Mouse (Mus musculus): ENCODE data around the gene Rin1.
A peak's percentile ranks its signal among the peaks of the same experiment; 100 is the strongest.

Rin1 gene

DNA sequence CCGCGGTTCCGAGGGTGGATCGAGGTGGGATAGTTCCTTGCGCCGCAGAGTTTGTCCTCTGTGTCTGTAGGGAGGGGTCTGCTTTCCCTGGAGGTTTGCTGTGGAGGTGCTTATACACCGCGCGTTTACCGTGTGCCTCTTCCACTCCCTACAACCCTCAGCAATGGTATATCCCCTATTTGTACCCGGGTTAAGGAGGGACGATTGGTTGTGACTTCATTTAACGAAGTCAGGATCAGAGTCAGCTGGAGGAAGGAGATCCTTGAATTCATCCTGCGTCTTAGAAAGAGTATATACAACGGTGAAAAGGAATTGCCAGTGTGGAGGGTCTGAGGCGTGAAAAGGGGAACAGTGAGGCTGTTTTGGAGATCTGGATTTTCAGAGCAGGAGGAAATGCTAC lies 8.7 kb upstream of the Rin1 start:
- no peak for DNase-seq (ENCODE audit: low spot score in 2 of 2)

DNA sequence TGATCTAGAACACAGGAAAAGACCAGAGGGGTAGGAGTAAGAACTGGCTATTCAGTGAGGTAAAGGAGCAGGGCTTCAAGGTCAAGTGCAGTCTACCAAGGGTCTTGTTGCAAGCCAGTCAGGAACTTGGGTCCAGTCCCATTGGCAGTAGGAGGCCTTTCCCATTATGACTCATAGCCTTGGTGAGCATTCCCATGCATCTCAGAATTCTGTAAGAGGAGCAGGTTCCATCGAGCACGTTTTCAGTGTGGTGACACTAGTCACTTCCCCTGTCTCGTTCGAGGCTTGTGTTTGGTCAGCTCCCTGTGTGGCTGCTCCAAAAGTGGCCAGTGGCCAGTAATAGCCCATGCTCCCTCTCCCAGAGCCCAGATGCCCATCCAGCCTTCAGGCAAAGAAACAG lies 4.8 kb upstream of the Rin1 start:
- DNase-seq (ENCODE audit: low spot score in 2 of 2): no peak

DNA sequence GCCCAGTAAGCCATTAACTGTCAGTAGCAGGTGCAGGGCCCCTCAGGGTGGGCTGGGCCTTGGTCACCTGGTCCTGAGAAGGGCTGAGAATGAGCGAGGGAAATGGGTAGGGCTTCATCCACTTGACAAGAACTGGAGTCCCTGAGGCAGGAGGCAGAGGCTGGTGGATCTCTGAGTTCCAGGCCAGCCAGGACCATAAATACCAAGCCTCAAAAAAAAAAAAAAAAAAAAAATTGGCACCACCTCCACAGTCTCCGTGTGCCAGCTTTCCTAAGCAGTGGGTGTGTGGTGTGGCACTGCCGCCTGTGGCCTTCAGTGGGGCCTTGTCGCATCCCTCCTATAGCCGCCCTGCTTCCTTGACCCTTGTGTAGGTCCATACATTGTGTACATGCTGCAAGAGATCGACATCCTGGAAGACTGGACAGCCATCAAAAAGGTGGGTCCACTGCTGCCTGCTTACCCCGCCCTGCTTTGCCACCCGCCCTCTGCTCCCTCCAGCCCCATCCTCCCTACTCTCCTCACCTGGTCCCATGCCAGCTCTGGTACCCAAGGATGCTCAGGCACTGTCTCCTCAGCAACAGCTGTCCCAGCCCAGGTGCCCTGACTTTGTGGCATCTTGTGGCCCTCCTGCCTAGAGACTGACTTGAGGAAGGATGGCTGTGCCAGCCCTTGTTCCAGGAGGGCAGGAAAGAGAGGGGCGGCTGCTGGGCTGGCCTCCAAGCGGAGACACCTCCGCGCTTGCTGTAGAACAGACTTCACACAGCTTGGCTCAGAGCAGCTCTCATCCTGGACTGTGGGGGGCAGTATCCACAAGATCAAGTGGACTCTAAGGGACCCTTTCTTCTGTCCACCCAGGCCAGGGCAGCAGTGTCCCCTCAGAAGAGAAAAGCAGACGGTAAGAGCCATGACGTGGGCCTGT lies 1.9 kb upstream of the Rin1 start:
- DNase-seq (ENCODE audit: low spot score in 2 of 2): peak in 1 of 2 experiments; percentile 77

DNA sequence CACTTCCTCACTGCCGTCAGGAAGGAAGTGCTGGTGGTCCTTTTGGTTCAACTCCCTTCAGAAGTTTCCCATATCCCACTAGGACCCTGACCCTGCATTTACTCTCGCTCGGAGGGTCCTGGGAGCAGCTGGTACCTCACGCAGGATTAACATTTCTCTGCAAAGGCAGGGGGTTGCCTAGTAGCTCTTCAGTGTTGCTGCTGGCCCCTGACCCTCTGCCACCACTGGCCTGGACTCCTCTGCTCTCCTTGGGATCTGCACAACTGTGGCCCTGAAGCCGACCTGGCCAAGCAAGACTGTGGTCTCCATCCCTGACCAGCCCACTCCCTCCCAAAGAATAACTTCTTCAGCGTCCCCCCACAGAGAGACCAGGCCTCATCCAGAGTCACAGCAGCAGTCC lies 956 bp upstream of the Rin1 start:
- no peak for DNase-seq (ENCODE audit: low spot score in 2 of 2)

DNA sequence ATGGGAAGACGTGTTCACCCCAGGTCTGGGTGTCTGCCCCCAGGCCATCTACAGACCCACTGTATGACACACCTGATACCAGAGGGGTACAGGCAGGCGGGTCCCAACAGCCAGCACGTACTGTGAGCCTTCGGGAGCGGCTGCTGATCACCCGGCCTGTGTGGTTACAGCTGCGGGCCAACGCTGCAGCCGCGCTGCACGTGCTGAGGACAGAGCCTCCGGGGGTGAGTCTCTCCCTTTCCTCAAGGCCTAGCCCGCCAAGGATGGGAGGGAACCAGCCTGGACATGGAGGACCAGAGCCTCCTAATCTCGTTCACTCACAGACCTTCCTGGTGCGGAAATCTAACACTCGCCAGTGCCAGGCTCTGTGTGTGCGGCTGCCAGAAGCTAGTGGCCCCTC lies 750 bp downstream of the Rin1 start:
- DNase-seq (ENCODE audit: low spot score in 2 of 2): no peak

DNA sequence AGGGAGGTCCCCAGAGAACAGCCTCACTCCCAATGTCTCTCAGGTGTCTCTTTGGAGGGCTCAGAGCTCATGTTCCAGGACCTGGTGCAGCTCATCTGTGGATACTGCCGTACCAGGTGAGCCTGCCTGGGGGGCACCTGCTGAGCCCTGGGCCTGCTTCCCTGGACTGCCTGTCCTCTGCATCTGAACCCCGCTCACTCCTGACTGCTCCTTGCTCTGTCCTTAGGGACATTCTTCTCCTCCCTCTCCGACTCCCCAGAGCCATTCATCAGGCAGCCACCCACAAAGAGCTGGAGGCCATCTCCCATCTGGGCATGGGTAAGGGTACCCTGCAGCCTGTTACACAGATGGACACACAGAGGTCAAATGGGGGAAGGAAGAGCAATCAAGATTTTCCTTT lies 1.2 kb downstream of the Rin1 start:
- DNase-seq (ENCODE audit: low spot score in 2 of 2): no peak

DNA sequence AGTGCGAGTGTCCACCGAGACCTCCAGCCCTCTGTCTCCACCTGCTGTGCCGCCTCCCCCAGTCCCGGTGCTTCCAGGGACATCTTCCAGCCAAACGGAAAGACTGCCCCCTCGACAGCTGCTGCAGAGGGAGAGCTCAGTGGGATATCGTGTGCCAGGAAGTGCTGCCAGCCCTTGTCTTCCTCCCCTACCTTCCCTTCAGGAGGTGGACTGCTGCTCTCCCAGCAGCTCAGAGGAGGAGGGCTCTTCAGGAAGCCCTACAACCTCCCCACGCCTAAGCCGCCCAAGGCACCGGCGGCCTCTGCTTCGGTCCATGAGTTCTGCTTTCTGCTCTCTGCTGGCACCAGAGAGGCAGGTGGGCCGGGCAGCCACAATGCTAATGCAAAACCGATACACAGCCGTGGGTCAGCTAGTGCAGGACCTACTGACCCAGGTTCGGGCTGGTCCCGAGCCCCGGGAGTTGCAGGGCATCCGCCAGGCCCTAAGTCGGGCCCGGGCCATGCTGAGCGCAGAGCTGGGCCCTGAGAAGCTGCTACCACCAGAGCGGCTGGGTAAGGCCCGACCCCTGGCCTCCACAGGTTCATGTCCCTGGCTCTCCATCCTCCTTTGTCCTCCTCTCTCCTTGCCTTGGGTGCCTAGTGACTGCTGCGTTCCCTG lies 2.0 kb downstream of the Rin1 start:
- no peak for DNase-seq (ENCODE audit: low spot score in 2 of 2)

DNA sequence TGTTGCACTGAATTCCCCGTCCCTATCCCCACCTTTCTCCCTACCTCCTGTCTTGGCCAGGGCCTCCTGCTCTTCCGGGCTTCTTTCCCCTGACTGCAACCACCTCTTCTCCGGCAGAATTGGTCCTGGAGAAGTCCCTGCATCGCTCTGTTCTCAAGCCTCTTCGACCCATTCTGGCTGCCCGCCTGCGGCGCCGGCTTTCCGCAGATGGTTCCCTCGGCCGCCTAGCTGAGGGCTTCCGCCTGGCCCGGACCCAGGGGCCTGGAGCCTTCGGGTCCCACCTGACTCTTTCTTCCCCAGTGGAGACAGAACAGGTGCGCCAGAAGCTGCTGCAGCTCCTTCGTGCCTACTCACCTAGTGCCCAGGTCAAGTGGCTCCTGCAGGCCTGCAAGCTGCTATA lies 2.6 kb downstream of the Rin1 start:
- DNase-seq (ENCODE audit: low spot score in 2 of 2): no peak

DNA sequence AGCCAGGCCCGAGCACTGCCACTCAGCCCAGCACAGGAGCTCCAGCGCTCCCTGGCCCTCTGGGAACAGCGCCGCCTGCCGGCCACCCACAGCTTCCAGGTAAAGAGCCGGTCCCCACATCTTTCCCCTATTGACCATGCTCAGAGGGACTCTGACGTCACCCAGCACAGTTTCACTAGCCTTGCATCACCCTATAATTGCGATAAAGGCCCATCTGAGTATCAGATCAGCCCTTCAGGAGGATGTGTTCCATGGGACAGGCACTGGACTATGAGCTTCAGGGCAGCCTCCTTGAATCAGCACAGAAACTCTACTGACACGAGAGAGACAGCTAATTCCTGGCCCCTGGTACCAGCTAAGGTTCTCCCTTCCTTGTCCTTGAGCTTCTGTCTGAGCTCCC lies 3.6 kb downstream of the Rin1 start:
- no peak for DNase-seq (ENCODE audit: low spot score in 2 of 2)

DNA sequence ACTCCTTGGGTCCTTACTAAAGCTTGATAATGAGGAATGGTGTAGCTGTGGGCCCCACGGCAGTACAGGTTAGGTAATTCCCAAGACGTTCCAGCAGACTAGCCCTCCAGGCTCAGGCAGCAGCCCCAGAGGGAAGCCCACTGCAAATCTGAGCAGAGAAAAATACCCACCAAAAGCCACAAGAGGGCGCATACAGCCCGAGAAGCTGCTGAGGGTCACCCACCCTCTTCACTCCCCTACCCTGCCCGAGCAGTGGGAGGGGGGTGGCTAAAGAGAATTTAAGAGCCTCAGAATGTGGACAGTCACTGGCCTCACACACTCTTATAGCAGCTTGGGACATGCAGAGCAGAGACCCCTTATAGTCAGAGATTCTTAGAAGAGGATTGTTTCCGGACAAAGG lies 6.0 kb downstream of the Rin1 start:
- no peak for DNase-seq (ENCODE audit: low spot score in 2 of 2)

DNA sequence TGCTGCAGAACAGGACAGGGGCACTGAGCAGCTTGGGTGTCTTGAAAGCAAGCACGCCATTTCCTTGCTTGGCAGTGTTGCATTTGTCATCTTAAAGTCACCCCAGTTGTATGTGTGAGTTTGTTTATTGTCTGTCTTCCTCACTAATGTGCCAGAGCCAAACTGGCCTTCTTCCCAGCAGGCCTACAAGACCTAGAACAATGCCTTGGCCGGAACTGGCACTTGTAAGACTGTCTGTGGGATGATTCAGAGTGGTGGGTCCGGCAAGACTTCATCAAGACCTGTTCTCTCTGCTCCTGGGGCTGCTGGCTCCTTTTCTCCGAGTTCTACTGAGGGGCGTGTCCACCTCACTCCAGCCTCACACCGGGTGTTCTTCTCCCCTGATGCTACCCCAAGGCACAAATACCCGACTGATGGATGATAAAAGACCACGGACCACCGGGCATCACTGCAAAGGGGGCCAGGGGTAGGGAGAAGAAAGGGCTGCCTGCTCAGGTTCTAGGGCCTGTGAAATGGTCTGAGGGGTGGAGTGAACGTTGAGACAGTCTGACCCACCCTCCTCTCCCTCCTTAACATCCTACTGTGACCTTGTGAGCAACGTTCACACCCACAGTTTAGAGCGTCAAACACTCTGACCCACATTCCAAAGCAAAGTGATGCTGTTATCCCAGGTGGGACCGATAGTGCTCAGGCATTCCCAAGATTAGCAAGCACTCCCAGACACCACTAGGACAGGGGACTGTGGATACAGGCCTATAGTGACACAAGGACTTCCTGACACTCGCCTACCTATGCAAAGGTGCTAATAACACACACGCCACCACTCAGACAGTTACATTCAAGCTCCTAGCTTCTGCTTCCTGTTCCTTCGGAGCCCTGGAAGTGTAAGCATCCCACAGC lies 7.8 kb downstream of the Rin1 start:
- no peak for DNase-seq (ENCODE audit: low spot score in 2 of 2)

DNA sequence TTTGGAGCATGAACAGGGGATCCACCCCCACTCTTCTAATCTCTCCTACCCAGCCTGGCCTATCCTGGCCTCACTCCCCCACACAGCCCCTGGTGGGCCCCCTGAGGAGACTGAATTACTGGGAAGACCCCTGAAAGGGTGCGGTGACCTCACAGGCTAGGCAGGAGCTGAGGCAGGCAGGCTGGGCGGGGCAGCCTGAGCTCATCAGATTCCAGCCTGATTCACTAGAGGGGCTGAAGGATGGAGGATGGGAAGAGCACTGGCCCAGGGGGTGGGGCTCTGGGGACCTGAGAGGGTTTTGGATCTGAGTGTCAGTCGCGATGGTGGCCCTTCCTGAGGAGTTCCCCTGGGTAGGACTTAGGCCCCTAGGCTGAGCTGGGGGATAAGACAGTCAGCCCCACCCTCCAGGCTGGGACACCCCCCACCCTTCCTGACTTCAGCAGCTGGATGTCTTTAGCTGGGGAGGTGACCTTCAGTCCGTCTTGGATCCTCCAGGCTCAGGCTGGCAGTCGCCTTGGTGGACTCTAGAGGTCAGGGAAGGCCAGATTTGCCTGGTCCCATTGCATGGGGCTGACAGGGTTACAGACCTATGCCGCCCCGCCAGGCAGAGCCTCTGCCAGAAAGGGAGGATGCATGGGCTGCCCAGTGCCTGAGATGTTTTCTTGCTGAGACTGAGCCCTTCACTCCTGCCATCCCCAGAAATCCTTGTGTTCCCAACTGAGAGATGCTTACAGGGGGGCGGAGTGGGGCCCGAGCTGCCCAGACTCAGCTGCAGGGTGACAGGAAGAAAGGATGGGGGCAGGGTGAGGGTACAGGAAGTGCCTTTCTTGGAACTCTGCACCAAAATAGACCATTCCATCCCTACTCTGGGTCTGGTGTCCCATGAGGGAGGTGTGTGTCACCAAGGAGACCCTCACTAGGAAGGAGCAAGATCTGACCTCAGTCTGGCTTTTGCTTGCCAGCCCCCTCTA lies 8.8 kb downstream of the Rin1 start:
- no peak for DNase-seq (ENCODE audit: low spot score in 2 of 2)

DNA sequence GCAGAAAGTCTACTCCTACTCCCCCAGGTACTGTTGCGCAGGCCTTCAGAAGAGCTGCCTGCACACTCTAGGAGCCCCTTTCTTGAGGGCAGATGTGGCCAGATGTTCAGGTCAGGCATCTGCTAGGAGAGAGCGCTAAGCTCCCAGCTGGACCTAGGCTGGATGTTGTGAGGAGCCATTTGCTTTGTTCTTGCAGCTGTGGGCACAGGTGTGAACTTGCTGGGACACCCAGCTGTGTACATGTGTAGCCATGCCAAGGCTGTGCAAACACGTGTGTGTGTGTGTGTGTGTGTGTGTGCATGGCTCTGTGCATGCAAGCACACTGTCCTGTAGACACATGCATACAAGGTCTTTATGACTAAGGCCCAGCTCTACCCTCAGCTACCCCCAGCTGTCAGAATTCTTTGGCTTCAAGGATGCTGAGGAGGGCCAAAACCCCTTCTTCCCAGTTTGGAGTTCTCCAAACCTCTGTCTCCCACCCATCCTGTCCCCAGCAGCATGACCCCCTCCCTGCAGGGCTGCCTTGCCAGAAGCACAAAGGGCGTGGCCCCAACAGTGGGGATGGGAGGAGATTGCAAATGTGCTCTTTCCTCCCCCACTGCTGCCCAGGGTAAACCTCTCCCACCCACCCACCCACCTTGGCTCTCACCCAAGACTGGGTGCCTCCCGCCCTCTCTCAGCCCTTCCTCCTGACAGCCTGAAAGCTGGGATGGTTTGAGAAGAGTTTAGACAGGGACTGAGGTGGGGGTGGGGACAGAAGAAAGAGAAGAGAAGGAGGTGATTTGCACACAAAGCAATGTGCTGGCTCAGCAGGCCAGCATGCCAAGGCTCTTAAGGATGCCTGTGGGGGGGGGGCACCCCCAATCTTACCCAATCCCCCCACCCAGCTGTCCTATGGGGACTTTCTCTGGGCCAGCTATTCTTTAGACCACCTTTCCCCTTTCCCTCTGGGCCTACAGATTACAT lies 10.4 kb downstream of the Rin1 start:
- no peak for DNase-seq (ENCODE audit: low spot score in 2 of 2)

DNA sequence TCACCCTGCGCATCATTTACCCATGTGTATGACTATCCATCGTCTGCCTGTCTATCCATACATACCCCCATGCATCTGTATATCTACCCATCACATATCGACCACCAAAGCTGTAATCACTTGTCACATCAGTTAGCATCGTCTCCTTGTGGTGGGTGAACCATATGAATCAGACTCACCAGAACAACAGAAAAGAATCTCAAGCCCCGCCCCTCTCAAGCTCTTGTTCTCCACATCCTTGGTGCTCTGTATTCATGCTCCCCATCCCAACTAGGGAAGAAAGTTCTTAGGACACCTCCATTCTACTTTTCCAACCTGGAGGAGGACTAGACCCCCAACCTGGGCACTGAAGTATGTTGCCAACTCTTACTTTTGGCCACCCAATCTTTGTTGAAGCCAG lies 11.8 kb downstream of the Rin1 start:
- DNase-seq (ENCODE audit: low spot score in 2 of 2): no peak

DNA sequence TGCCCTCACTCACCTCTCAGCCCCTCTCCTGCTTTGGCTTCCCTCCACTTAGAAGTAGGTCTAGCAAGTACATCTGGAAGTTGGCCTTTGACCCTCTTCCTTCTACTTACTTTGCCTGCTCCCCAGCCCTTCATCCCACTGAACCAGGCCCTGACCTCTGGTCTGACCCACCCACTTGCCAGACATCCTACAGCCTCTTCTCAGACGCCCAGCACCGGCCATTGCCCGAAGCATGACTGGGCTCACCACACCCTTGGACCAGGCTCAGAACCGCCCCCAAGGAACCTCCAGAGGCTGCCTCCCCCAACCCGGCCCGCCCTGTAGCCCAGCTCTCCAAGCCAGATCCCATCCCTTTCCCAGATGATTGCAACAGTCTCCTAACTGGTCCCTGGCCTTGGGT lies 12.2 kb downstream of the Rin1 start:
- no peak for DNase-seq (ENCODE audit: low spot score in 2 of 2)

DNA sequence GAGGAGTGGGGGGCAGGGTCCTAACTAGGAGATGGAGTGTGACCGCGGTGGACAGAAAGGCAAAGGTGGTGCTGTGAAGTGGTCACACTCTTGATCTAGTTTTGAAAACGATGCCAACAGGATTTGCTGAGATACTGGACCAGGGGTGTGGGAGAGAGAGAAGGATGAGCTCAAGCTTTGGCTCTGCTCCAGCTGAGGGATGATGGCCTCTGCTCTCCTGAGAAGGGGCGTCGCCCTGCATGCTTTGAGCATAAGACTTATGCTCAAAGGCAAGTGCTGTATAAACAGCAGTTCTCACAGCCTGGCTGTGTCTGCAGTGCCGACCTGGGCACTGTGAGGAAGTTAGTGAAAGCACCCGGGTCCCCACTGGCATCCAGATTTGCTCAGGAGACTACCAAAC lies 14.8 kb downstream of the Rin1 start:
- DNase-seq (ENCODE audit: low spot score in 2 of 2): no peak

DNA sequence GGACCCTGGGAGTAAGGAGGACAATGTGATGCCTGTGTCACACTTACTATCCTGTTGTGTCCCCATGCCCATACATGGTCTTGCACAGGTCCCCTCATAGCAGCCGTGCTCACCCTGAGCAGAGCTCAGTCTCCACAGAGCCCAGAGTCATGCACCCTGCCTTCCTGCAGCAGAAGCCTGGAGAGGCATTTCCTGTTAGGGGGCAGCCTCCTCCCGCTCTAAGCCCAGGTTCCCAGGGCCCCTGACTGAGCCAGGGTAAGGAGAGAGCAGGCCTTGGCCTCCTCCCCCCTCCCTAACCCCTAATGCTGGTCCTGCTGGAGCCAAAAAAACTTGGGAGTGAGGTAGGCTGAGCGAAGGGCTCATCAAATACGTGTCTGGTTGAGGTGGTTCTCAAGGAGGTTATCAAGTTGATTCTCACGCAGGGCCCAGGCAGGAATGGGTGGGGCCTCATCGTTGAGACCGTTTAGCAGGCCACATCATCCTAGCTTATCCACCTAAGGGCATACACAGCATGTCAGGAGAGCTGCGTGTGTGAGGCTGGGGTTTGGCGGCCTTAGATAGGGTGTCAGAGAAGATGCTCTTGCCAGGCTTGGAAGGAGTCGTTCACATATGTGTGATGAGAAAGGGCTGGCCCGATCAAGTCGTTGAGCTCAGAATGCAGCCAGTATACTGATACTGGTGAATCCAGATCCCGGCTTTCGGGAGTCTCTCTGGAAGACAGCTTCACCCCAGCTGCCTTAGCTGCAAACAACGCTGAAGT lies 16.9 kb downstream of the Rin1 start:
- DNase-seq (ENCODE audit: low spot score in 2 of 2): no peak

DNA sequence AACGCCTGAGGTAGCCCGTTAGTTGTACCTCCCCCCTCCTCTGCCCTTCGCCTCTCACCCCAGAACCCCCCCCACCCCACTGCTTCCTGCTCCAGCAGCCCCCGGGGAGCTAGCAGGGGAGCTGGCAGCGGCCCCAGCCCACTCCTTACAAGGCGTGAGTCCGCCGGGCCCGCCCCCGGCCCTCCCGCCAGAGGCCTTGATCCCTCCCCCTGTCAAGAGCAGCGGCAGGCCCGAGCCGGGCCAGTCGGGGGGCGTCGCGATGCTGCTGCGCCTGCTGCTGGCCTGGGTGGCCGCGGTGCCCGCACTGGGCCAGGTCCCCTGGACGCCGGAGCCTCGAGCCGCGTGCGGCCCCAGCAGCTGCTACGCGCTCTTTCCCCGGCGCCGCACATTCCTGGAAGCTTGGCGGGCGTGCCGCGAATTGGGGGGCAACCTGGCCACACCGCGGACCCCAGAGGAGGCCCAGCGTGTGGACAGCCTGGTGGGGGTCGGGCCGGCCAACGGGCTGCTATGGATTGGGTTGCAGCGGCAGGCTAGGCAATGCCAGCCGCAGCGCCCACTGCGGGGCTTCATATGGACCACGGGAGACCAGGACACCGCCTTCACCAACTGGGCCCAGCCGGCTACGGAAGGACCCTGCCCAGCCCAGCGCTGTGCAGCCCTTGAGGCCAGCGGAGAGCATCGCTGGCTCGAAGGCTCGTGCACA lies 17.7 kb downstream of the Rin1 start, which contains the start of gene Cd248:
Gene Cd248, plus strand, starts transcription at position 212 of the 703 bp plus-strand sequence.
- no peak for DNase-seq (ENCODE audit: low spot score in 2 of 2)
